46 mouse cellular contexts compared by ENCODE assay signal in the genomic region with DNA sequence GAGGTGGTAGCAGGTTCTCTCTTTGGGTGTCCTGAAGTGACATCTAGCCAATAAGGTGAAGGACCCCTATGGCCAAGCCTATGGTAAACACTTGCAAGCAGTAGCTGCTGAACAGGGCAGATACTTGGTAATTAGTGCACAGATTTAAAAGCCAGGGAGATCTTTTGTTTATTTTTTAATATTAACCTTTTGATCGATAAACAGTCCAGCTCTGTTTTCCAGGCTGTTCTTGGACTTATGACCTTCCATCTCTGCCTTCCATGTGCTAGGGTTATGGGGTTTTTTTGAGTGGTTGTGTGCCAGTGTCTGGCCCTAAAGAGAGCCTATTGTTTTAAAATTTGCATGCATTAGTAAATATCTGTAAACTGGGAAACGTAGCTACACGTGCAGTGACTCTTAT. TPM values are rescaled to one million over a fixed set of nuclear protein-coding genes. Genes with fewer than 3 reads are reported as not detected.
"Had no signal": no experiment of that assay in that cellular context is flagged by ENCODE, and none has a peak within 500 bp of the region (broad histone marks: within the 10 kb centered on the region; RNA-seq: fewer than 3 reads in every experiment).

No protein-coding gene starts in this region.

- DNase-seq: heart, adult 2 months; heart, postnatal 10 days; heart, postnatal 14 days; heart, postnatal 36 days; heart, postnatal 4 days; kidney, adult 11 months; kidney, adult 18-20 months; kidney, adult 8-10 months; kidney, postnatal 10 days; kidney, postnatal 14 days; kidney, postnatal 25 days; kidney, postnatal 36 days; kidney, postnatal 4 days; layer of hippocampus, adult 9-11 months had no signal

- H3K27ac ChIP-seq: heart, adult 2 months; heart, embryonic 10.5 days; heart, embryonic 13.5 days; heart, embryonic 15.5 days; hindbrain, embryonic 10.5 days; hindbrain, embryonic 12.5 days; hindbrain, embryonic 13.5 days; hindbrain, embryonic 14.5 days; hindbrain, embryonic 15.5 days; hindbrain, postnatal 0 days; intestine, embryonic 15.5 days; kidney, embryonic 15.5 days; kidney, postnatal 0 days; layer of hippocampus, adult 2 months had no signal

- H3K27me3 ChIP-seq: heart, embryonic 12.5 days; heart, embryonic 13.5 days; heart, embryonic 15.5 days; hindbrain, embryonic 12.5 days; hindbrain, embryonic 13.5 days; hindbrain, embryonic 15.5 days; intestine, embryonic 15.5 days; kidney, embryonic 15.5 days had no signal

- H3K9me3 ChIP-seq: heart, embryonic 10.5 days; heart, embryonic 12.5 days; heart, embryonic 13.5 days; heart, embryonic 15.5 days; hindbrain, embryonic 10.5 days; hindbrain, embryonic 12.5 days; hindbrain, embryonic 13.5 days; hindbrain, embryonic 15.5 days; intestine, embryonic 15.5 days; kidney, embryonic 15.5 days had no signal

- ATAC-seq: hindbrain, postnatal 0 days; intestine, embryonic 15.5 days; intestine, embryonic 16.5 days; intestine, postnatal 0 days had no signal

- H3K9ac ChIP-seq: heart, embryonic 12.5 days; heart, embryonic 13.5 days; heart, embryonic 15.5 days; hindbrain, embryonic 12.5 days; hindbrain, embryonic 13.5 days; hindbrain, embryonic 14.5 days; hindbrain, embryonic 15.5 days; intestine, embryonic 15.5 days; kidney, embryonic 15.5 days had no signal

- H3K4me3 ChIP-seq: heart, adult 2 months; heart, embryonic 10.5 days; heart, embryonic 12.5 days; heart, embryonic 13.5 days; heart, embryonic 15.5 days; hindbrain, embryonic 10.5 days; hindbrain, embryonic 12.5 days; hindbrain, embryonic 13.5 days; hindbrain, embryonic 15.5 days; intestine, embryonic 15.5 days; kidney, embryonic 15.5 days; layer of hippocampus, adult 2 months had no signal

- H3K4me2 ChIP-seq: heart, embryonic 11.5 days; heart, embryonic 12.5 days; heart, embryonic 13.5 days; heart, embryonic 15.5 days; hindbrain, embryonic 12.5 days; hindbrain, embryonic 13.5 days; hindbrain, embryonic 14.5 days; hindbrain, embryonic 15.5 days; intestine, embryonic 15.5 days; kidney, embryonic 15.5 days had no signal

- H3K4me1 ChIP-seq: heart, embryonic 10.5 days; hindbrain, embryonic 10.5 days; hindbrain, embryonic 12.5 days; hindbrain, embryonic 15.5 days; intestine, embryonic 15.5 days; kidney, embryonic 15.5 days had no signal

RNA-seq across cellular contexts. Expression of a gene that starts 59.9 kb away (rescaled TPM):
- total RNA-seq: heart, adult 2 months; heart, adult 8-10 months; heart, postnatal 10 days; heart, postnatal 14 days; heart, postnatal 25 days; heart, postnatal 36 days; heart, postnatal 4 days; hematopoietic stem cell, adult 5-6 weeks; hindbrain, postnatal 0 days; layer of hippocampus, postnatal 14 days had no signal
- polyA plus RNA-seq: heart, adult 2 months; heart, embryonic 10.5 days; heart, embryonic 11.5 days; heart, embryonic 12.5 days; heart, embryonic 13.5 days; heart, embryonic 14.5 days; heart, embryonic 15.5 days; heart, embryonic 16.5 days; heart, postnatal 0 days; hindbrain, embryonic 10.5 days; hindbrain, embryonic 11.5 days; hindbrain, embryonic 12.5 days; hindbrain, embryonic 13.5 days; hindbrain, embryonic 14.5 days; hindbrain, embryonic 15.5 days; hindbrain, embryonic 16.5 days; hindbrain, postnatal 0 days; inflammation-experienced regulatory T-cells, adult 6 months; intestine, embryonic 14.5 days; intestine, embryonic 15.5 days; intestine, embryonic 16.5 days; intestine, postnatal 0 days; kidney, adult 2 months; kidney, embryonic 14.5 days; kidney, embryonic 15.5 days; kidney, embryonic 16.5 days; kidney, postnatal 0 days; large intestine, adult 2 months had no signal
